Mouse (Mus musculus) lung, embryonic 15.5 days (tissue): Measurements from ENCODE around the gene Nifk. TPM values are rescaled to one million over a fixed set of nuclear protein-coding genes. Genes with fewer than 3 reads are reported as not detected.

Source experiments
- ATAC-seq: fragments of 200-750 bp; cut with Nextera tagmentation; 2 replicates; pipeline ENCODE4 v1.8.0; 2017; ENCODE audit warnings: moderate number of reproducible peaks, borderline replicate concordance; ENCODE audit not compliant: low FRiP score, low TSS enrichment; ENCODE audit errors: extremely low read depth
- H3K27ac ChIP-seq: fragments of 300-500 bp; sonication (generic); 2 replicates; pipeline ENCODE4 v1.5.1; 2015; ENCODE audit warnings: moderate library complexity, mild to moderate bottlenecking, inconsistent platforms
- H3K27me3 ChIP-seq: fragments of 300-500 bp; sonication (generic); 2 replicates; pipeline ENCODE4 v1.6.1; 2015; ENCODE audit warnings: inconsistent platforms
- H3K36me3 ChIP-seq: fragments of 300-500 bp; sonication (generic); 2 replicates; pipeline ENCODE4 v1.6.1; 2015; ENCODE audit warnings: inconsistent platforms
- H3K4me1 ChIP-seq: fragments of 300-500 bp; sonication (generic); 2 replicates; pipeline ENCODE4 v1.6.1; 2015; ENCODE audit warnings: inconsistent platforms
- H3K4me2 ChIP-seq: fragments of 300-500 bp; sonication (generic); 2 replicates; pipeline ENCODE4 v1.6.1; 2015; ENCODE audit warnings: inconsistent platforms, mild to moderate bottlenecking, moderate library complexity
- H3K4me3 ChIP-seq: fragments of 300-500 bp; sonication (generic); 2 replicates; pipeline ENCODE4 v1.5.1; 2015; ENCODE audit warnings: mild to moderate bottlenecking, inconsistent platforms
- H3K9ac ChIP-seq: fragments of 300-500 bp; sonication (generic); 2 replicates; pipeline ENCODE4 v1.6.1; 2015; ENCODE audit warnings: inconsistent platforms
- H3K9me3 ChIP-seq: fragments of 300-500 bp; sonication (generic); 2 replicates; pipeline ENCODE4 v1.6.1; 2016; ENCODE audit warnings: inconsistent platforms
- WGBS: fragments of 180-500 bp; shearing (Covaris S2); methylation state at CpG from one replicate; pipeline ENCODE4 v1.1.7; 2015; 5-methylcytosine and 5-hydroxymethylcytosine counted together
- polyA plus RNA-seq: library from polyadenylated mRNA; unstranded; fragments of >200 nt; fragmentation: Nextera tagmentation; extraction: Ambion mirVana; gene quantifications from 2 replicates; pipeline ENCODE4 v1.2.1, GENCODE M21; 2015

Nifk gene
- polyA plus RNA-seq: 71.7 and 71.9 TPM in 2 replicates

GRCm38 (mm10) chr1:118321661-118322201, at the start of gene Nifk:
Nifk (plus strand) TSS chr1:118321839.
- Histone ChIP-seq H3K27ac (no peak within 1 kb of the TSS), H3K4me1 (peaks cover 10% of the 10 kb centered on the region), H3K4me3 (peak within 1 kb of the TSS; percentile 91), H3K4me2 (peak within 1 kb of the TSS; percentile 74), H3K36me3 (peaks cover 21% of the 10 kb centered on the region; the same call in 1 of the 2 replicates), H3K27me3 (no peaks in the 10 kb centered on the region), H3K9me3 (no peaks in the 10 kb centered on the region), H3K9ac (peak within 1 kb of the TSS; percentile 88)
- peak; percentile 87; the same call in 1 of the 2 replicates for ATAC-seq
- under 1% methylated on average over 37 of the region's 37 CpGs for WGBS

GRCm38 (mm10) chr1:118275139-118275538, 46.5 kb upstream of the Nifk start:
- Histone ChIP-seq H3K27me3 (no peaks in the 10 kb centered on the region), H3K9ac (no peak overlapping the region), H3K27ac (no peak overlapping the region), H3K36me3 (no peaks in the 10 kb centered on the region), H3K9me3 (no peaks in the 10 kb centered on the region), H3K4me2 (no peak overlapping the region), H3K4me3 (no peak overlapping the region), H3K4me1 (no peaks in the 10 kb centered on the region)
- ATAC-seq: no peak
- WGBS: 24% methylated on average over 2 of the region's 2 CpGs

GRCm38 (mm10) chr1:118292291-118292690, 29.3 kb upstream of the Nifk start:
- Histone ChIP-seq H3K4me1 (0 out of 2 replicates have a peak, but pooled peaks cover 3% of the 10 kb centered on the region), H3K27me3 (no peaks in the 10 kb centered on the region), H3K4me3 (no peak overlapping the region), H3K36me3 (peaks cover 10% of the 10 kb centered on the region), H3K9me3 (no peaks in the 10 kb centered on the region), H3K4me2 (no peak overlapping the region), H3K27ac (no peak overlapping the region), H3K9ac (no peak overlapping the region)
- 84% methylated on average over 4 of the region's 4 CpGs for WGBS
- ATAC-seq: no peak

- no peaks in the 10 kb centered on the region for H3K27me3 ChIP-seq
- ATAC-seq: no peak
- 92% methylated on average over 3 of the region's 3 CpGs for WGBS
- H3K27ac ChIP-seq: no peak overlapping the region
- H3K36me3 ChIP-seq: peaks cover 29% of the 10 kb centered on the region
- no peak overlapping the region for H3K9ac ChIP-seq
- H3K4me2 ChIP-seq: no peak overlapping the region
- no peaks in the 10 kb centered on the region for H3K9me3 ChIP-seq
- H3K4me1 ChIP-seq: 0 out of 2 replicates have a peak, but pooled peaks cover 3% of the 10 kb centered on the region
- H3K4me3 ChIP-seq: no peak overlapping the region
Observed at GRCm38 (mm10) chr1:118294192-118294591, 27.4 kb upstream of the Nifk start.

- 62% methylated on average over 5 of the region's 5 CpGs for WGBS
- Histone ChIP-seq H3K27ac (no peak overlapping the region), H3K4me1 (0 out of 2 replicates have a peak, but pooled peaks cover 3% of the 10 kb centered on the region), H3K9me3 (no peaks in the 10 kb centered on the region), H3K36me3 (peaks cover 35% of the 10 kb centered on the region), H3K27me3 (no peaks in the 10 kb centered on the region), H3K4me3 (no peak overlapping the region), H3K9ac (no peak overlapping the region), H3K4me2 (no peak overlapping the region)
- ATAC-seq: no peak; the same call in 1 of the 2 replicates
Observed at GRCm38 (mm10) chr1:118294826-118295225, 26.8 kb upstream of the Nifk start.

GRCm38 (mm10) chr1:118296673-118297072, 25.0 kb upstream of the Nifk start:
- WGBS: 65% methylated on average over 3 of the region's 3 CpGs
- Histone ChIP-seq H3K36me3 (peaks cover 53% of the 10 kb centered on the region), H3K27ac (no peak overlapping the region), H3K9ac (no peak overlapping the region), H3K4me3 (no peak overlapping the region), H3K4me2 (no peak overlapping the region), H3K9me3 (no peaks in the 10 kb centered on the region), H3K27me3 (no peaks in the 10 kb centered on the region), H3K4me1 (0 out of 2 replicates have a peak, but pooled peaks cover 3% of the 10 kb centered on the region)
- no peak for ATAC-seq

GRCm38 (mm10) chr1:118297719-118298118, 23.9 kb upstream of the Nifk start:
- Histone ChIP-seq H3K27ac (no peak overlapping the region), H3K36me3 (peaks cover 63% of the 10 kb centered on the region), H3K4me3 (no peak overlapping the region), H3K9ac (no peak overlapping the region), H3K27me3 (no peaks in the 10 kb centered on the region), H3K9me3 (no peaks in the 10 kb centered on the region), H3K4me1 (0 out of 2 replicates have a peak, but pooled peaks cover 3% of the 10 kb centered on the region), H3K4me2 (no peak overlapping the region)
- WGBS: 90% methylated on average over 2 of the region's 2 CpGs
- ATAC-seq: no peak

GRCm38 (mm10) chr1:118310780-118311621, 10.6 kb upstream of the Nifk start:
- no peaks in the 10 kb centered on the region for H3K9me3 ChIP-seq
- ATAC-seq: peak; percentile 99
- H3K27ac ChIP-seq: peak overlapping the region; percentile 95
- H3K27me3 ChIP-seq: no peaks in the 10 kb centered on the region
- peaks cover 7% of the 10 kb centered on the region; the same call in 1 of the 2 replicates for H3K4me1 ChIP-seq
- H3K4me2 ChIP-seq: peak overlapping the region; percentile 64
- peak overlapping the region; percentile 77 for H3K9ac ChIP-seq
- under 1% methylated on average over 67 of the region's 67 CpGs for WGBS
- peak overlapping the region; percentile 71 for H3K4me3 ChIP-seq
- H3K36me3 ChIP-seq: peaks cover 14% of the 10 kb centered on the region

GRCm38 (mm10) chr1:118311622-118312326, 9.9 kb upstream of the Nifk start, which contains the start of gene Tsn:
Tsn (minus strand) TSS chr1:118311739.
- Histone ChIP-seq H3K9ac (peak within 1 kb of the TSS; percentile 77), H3K4me1 (peaks cover 7% of the 10 kb centered on the region; the same call in 1 of the 2 replicates), H3K36me3 (peaks cover 7% of the 10 kb centered on the region), H3K27ac (peak within 1 kb of the TSS; percentile 95), H3K9me3 (no peaks in the 10 kb centered on the region), H3K4me3 (peak within 1 kb of the TSS; percentile 71), H3K27me3 (no peaks in the 10 kb centered on the region), H3K4me2 (peak within 1 kb of the TSS; percentile 64)
- 36% methylated on average over 12 of the region's 12 CpGs for WGBS
- no peak for ATAC-seq

- H3K27me3 ChIP-seq: no peaks in the 10 kb centered on the region
- no peak overlapping the region for H3K9ac ChIP-seq
- no peak for ATAC-seq
- peaks cover 21% of the 10 kb centered on the region; the same call in 1 of the 2 replicates for H3K36me3 ChIP-seq
- WGBS: 58% methylated on average over 2 of the region's 2 CpGs
- peaks cover 10% of the 10 kb centered on the region for H3K4me1 ChIP-seq
- H3K4me3 ChIP-seq: no peak overlapping the region
- no peaks in the 10 kb centered on the region for H3K9me3 ChIP-seq
- H3K27ac ChIP-seq: no peak overlapping the region
- no peak overlapping the region for H3K4me2 ChIP-seq
Observed at GRCm38 (mm10) chr1:118320696-118321095, 943 bp upstream of the Nifk start.

- Histone ChIP-seq H3K4me1 (no peaks in the 10 kb centered on the region), H3K36me3 (peaks cover 48% of the 10 kb centered on the region), H3K4me2 (no peak overlapping the region), H3K9me3 (no peaks in the 10 kb centered on the region), H3K27ac (no peak overlapping the region), H3K9ac (no peak overlapping the region), H3K4me3 (no peak overlapping the region), H3K27me3 (no peaks in the 10 kb centered on the region)
- 78% methylated on average over 9 of the region's 9 CpGs for WGBS
- no peak for ATAC-seq
Observed at GRCm38 (mm10) chr1:118334749-118335713, 13.4 kb downstream of the Nifk start.
